Mouse (Mus musculus): ENCODE results near the gene Ulk4. TPM values are rescaled to one million over a fixed set of nuclear protein-coding genes. Genes with fewer than 3 reads are reported as not detected.

Gene Ulk4
- polyA plus RNA-seq, 1 experiment, result 1.1 TPM

DNA sequence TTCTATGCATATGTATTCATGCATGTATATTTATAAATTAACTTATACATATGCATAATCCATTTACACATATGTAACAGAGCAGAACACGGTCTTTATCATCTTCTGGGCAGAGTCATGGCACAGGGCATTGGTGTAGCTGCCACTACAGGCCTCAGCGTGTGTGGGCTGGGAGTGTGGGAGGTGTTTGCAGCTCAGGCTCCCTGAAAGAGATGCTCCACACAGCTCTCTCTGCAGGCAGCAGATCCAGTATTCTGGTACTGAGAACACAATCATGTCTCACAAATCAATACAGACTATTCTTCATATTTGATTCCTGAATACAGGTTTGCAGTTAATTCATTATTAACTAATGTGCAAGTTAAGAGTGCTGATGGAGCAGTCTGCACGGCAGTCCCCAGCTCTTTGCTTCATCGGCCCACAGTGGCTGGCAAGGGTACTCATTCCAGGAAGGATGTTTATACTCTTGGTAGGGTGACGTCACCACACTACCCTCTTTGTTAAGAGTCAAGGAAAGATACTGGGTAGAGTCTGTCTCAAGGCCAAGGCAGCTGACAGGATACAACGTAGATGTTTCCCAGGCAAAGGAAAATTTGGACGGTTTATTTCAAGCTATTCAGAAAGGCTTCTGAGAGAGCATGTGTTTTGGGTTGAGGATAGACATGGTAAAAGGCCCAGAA lies 276.2 kb downstream of the Ulk4 start:
- Histone ChIP-seq H3K36me3 (ENCODE audit: control insufficient read depth, insufficient read depth) (no peaks in the 10 kb centered on the region), H3K27me3 (ENCODE audit: control insufficient read depth, insufficient read depth, insufficient read length) (no peaks in the 10 kb centered on the region), H3K79me3 (ENCODE audit: low read depth) (no peaks in the 10 kb centered on the region), H3ac (ENCODE audit: control insufficient read depth, insufficient read length, low read depth) (no peak overlapping the region), H3K4me3 (ENCODE audit: insufficient read depth, poor library complexity, severe bottlenecking) (no peak overlapping the region), H3K79me2 (ENCODE audit: control insufficient read depth, insufficient read depth) (no peaks in the 10 kb centered on the region)
- TF ChIP-seq MYOD1 (IDR thresholded peaks at IDR 0.05; ENCODE audit: control insufficient read depth, insufficient read length, low read depth), result no peak
- no peak for TF ChIP-seq MYOG (IDR thresholded peaks at IDR 0.05; ENCODE audit: control insufficient read depth, extremely low read depth, insufficient read length)
- no peak for TF ChIP-seq FOSL1 (IDR thresholded peaks at IDR 0.05; ENCODE audit: insufficient read depth, low read length, poor library complexity, severe bottlenecking)
- no peak for TF ChIP-seq MAX (IDR thresholded peaks at IDR 0.05)
- TF ChIP-seq CEBPB (IDR thresholded peaks at IDR 0.05; ENCODE audit: low read depth), result no peak
- TF ChIP-seq CTCF (IDR thresholded peaks at IDR 0.05; ENCODE audit: control insufficient read depth, insufficient read depth, insufficient read length), result no peak
- no peak for TF ChIP-seq USF1 (IDR thresholded peaks at IDR 0.05; ENCODE audit: low read depth)

DNA sequence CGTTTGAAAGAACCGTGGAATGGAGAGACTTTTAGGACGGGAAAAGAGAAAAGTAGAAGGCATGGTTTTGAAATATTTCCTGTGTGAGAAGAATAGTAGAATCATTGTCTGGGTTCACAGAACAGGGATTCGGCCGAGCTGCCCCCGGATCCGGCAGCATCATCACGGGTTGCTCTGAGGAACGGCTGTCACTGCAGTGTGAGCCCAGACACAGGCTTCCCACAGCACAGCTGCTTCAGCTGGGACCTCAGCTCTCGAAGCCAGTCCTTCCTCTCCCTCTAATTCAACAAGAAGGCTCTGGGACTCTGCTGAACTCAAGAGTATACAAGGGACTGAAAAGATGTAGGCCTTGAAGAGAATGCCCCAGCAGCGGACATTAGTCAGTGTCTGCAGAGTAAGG lies 278.3 kb downstream of the Ulk4 start:
- Histone ChIP-seq H3K79me3 (ENCODE audit: low read depth) (no peaks in the 10 kb centered on the region), H3ac (ENCODE audit: control insufficient read depth, insufficient read length, low read depth) (no peak overlapping the region), H3K27me3 (ENCODE audit: control insufficient read depth, insufficient read depth, insufficient read length) (no peaks in the 10 kb centered on the region), H3K79me2 (ENCODE audit: control insufficient read depth, insufficient read depth) (no peaks in the 10 kb centered on the region), H3K4me3 (ENCODE audit: insufficient read depth, poor library complexity, severe bottlenecking) (no peak overlapping the region), H3K36me3 (ENCODE audit: control insufficient read depth, insufficient read depth) (no peaks in the 10 kb centered on the region)
- no peak for TF ChIP-seq MYOD1 (IDR thresholded peaks at IDR 0.05; ENCODE audit: control insufficient read depth, insufficient read length, low read depth)
- TF ChIP-seq CEBPB (IDR thresholded peaks at IDR 0.05; ENCODE audit: low read depth), result no peak
- TF ChIP-seq USF1 (IDR thresholded peaks at IDR 0.05; ENCODE audit: low read depth), result no peak
- TF ChIP-seq FOSL1 (IDR thresholded peaks at IDR 0.05; ENCODE audit: insufficient read depth, low read length, poor library complexity, severe bottlenecking), result no peak
- no peak for TF ChIP-seq MYOG (IDR thresholded peaks at IDR 0.05; ENCODE audit: control insufficient read depth, extremely low read depth, insufficient read length)
- TF ChIP-seq MAX (IDR thresholded peaks at IDR 0.05), result no peak
- TF ChIP-seq CTCF (IDR thresholded peaks at IDR 0.05; ENCODE audit: control insufficient read depth, insufficient read depth, insufficient read length), result no peak

DNA sequence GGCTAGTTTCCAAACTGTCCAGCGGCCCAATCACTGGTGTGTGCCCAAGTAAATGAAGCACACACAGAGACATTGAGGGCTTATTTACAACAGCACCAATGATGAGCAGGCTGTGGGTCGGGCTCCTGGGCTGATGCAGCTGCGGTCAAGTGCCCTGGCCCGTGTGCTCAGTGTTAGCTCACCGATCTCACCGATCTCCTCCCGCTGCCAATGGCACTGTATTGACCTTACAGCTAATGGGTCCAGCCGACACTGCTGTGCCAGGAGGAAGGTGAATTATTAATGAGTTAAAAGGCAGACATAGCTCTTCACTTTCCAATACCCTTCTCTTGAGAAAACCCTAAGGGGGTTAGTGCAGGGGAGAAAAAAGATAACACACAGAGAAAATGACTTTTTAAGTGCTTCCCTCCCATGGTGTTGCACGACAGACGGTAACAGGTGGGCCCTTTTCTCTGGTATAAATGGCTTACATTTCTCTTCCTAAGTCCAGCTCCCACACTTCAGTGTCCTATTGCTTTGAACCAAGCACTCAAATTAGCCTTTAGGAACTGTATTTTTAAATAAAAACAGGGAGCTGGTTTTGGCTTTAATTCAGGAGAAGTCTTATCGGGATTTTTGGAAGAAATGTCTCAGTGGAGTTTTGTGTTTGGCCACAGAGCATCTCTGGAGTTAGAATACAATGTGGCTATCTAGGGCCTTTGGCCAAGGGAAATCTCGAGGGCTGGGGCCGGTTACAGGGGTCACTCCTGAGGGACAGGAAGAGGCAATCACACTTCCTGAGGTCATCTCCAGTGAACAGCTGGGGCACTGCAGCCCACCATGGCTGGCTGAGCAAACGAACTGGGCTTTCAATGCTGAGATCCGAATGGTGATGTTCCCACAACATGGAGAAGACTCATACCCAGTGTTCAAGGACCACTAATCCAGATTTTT lies 282.5 kb downstream of the Ulk4 start:
- Histone ChIP-seq H3K4me3 (ENCODE audit: insufficient read depth, poor library complexity, severe bottlenecking) (no peak overlapping the region), H3K27me3 (ENCODE audit: control insufficient read depth, insufficient read depth, insufficient read length) (no peaks in the 10 kb centered on the region), H3ac (ENCODE audit: control insufficient read depth, insufficient read length, low read depth) (no peak overlapping the region), H3K79me2 (ENCODE audit: control insufficient read depth, insufficient read depth) (no peaks in the 10 kb centered on the region), H3K79me3 (ENCODE audit: low read depth) (no peaks in the 10 kb centered on the region), H3K36me3 (ENCODE audit: control insufficient read depth, insufficient read depth) (no peaks in the 10 kb centered on the region)
- TF ChIP-seq USF1 (IDR thresholded peaks at IDR 0.05; ENCODE audit: low read depth) (no peak), MYOD1 (IDR thresholded peaks at IDR 0.05; ENCODE audit: control insufficient read depth, insufficient read length, low read depth) (peak; percentile 49)

DNA sequence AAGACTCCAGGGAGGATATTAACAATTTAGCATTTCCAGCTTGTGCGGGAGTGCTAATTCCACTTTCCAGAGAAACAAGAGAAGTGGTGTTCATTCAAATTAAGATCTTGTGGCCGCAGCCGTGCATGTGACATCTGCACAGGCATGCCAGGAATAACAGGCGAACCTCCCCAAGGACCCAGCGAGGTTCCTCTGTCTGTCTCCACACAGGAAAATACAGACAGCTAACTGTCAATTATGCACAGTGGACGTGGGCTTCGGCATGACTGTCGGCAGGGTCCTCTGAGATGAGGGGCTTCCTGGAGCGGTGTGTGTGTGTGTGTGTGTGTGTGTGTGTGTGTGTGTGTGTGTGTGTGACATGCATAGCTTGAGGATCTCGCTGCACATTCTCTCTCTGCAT lies 284.0 kb downstream of the Ulk4 start:
- Histone ChIP-seq H3K79me2 (ENCODE audit: control insufficient read depth, insufficient read depth) (no peaks in the 10 kb centered on the region), H3K79me3 (ENCODE audit: low read depth) (no peaks in the 10 kb centered on the region), H3K36me3 (ENCODE audit: control insufficient read depth, insufficient read depth) (no peaks in the 10 kb centered on the region), H3K27me3 (ENCODE audit: control insufficient read depth, insufficient read depth, insufficient read length) (no peaks in the 10 kb centered on the region), H3ac (ENCODE audit: control insufficient read depth, insufficient read length, low read depth) (no peak overlapping the region), H3K4me3 (ENCODE audit: insufficient read depth, poor library complexity, severe bottlenecking) (no peak overlapping the region)
- TF ChIP-seq CTCF (IDR thresholded peaks at IDR 0.05; ENCODE audit: control insufficient read depth, insufficient read depth, insufficient read length) (no peak), USF1 (IDR thresholded peaks at IDR 0.05; ENCODE audit: low read depth) (no peak), MAX (IDR thresholded peaks at IDR 0.05) (no peak), MYOD1 (IDR thresholded peaks at IDR 0.05; ENCODE audit: control insufficient read depth, insufficient read length, low read depth) (no peak), CEBPB (IDR thresholded peaks at IDR 0.05; ENCODE audit: low read depth) (no peak), FOSL1 (IDR thresholded peaks at IDR 0.05; ENCODE audit: insufficient read depth, low read length, poor library complexity, severe bottlenecking) (no peak), MYOG (IDR thresholded peaks at IDR 0.05; ENCODE audit: control insufficient read depth, extremely low read depth, insufficient read length) (no peak)

DNA sequence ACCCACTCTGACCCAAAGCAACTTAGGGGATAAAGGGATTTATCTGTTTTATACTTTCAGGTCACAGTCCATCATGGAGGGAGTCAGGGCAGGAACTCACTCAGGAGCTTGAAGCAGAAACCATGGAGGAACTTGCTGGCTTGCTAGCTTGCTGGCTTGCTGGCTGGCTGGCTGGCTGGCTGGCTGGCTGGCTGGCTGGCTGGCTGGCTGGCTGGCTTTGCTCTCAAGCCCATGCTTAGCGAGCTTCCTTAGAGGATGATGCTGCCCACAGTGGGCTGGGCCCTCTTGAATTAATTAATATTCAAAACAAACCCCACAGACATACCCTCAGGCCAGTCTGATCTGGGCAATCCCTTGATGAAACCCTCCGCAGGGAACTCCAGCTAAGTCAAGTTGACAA lies 285.2 kb downstream of the Ulk4 start:
- TF ChIP-seq FOSL1 (IDR thresholded peaks at IDR 0.05; ENCODE audit: insufficient read depth, low read length, poor library complexity, severe bottlenecking) (no peak), CEBPB (IDR thresholded peaks at IDR 0.05; ENCODE audit: low read depth) (no peak), MYOD1 (IDR thresholded peaks at IDR 0.05; ENCODE audit: control insufficient read depth, insufficient read length, low read depth) (no peak), MAX (IDR thresholded peaks at IDR 0.05) (no peak), CTCF (IDR thresholded peaks at IDR 0.05; ENCODE audit: control insufficient read depth, insufficient read depth, insufficient read length) (no peak), USF1 (IDR thresholded peaks at IDR 0.05; ENCODE audit: low read depth) (no peak), MYOG (IDR thresholded peaks at IDR 0.05; ENCODE audit: control insufficient read depth, extremely low read depth, insufficient read length) (no peak)
- no peak overlapping the region for H3ac ChIP-seq (ENCODE audit: control insufficient read depth, insufficient read length, low read depth)
- no peaks in the 10 kb centered on the region for H3K79me3 ChIP-seq (ENCODE audit: low read depth)
- no peak overlapping the region for H3K4me3 ChIP-seq (ENCODE audit: insufficient read depth, poor library complexity, severe bottlenecking)
- no peaks in the 10 kb centered on the region for H3K79me2 ChIP-seq (ENCODE audit: control insufficient read depth, insufficient read depth)
- no peaks in the 10 kb centered on the region for H3K36me3 ChIP-seq (ENCODE audit: control insufficient read depth, insufficient read depth)
- no peaks in the 10 kb centered on the region for H3K27me3 ChIP-seq (ENCODE audit: control insufficient read depth, insufficient read depth, insufficient read length)

Data from C2C12 (cell line).